Mouse (Mus musculus) retina, embryonic 14.5 days (tissue): ENCODE results near the gene Yaf2.
"Not testable (repeated sequence)": the region's sequence is repeated elsewhere in the genome, so short reads cannot be mapped to it uniquely, and the experiment has no call there.

Experiments used
- DNase-seq: peaks from one replicate; pipeline ENCODE4 v3.0.0-alpha.2; 2015; ENCODE audit warnings: low spot score

Yaf2 gene

DNA sequence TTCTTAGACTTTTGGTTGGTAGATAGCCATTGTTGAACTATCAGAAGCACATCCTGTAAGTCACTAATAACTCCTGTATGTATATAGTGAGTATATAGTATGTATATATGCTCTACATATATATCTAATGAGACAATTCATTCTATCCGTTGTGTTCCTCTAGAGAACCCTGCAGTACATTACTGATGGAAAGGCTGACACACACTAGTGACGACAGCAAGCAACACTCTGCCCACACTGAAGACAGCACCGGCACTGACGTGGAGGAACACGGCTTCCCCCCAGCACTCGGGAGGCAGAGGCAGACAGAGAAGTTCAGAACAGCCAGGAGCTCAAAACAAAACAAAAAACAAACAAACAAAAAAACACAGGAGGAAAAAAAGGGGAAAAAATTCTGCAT, 84.3 kb downstream of the Yaf2 start:
- DNase-seq = no peak

DNA sequence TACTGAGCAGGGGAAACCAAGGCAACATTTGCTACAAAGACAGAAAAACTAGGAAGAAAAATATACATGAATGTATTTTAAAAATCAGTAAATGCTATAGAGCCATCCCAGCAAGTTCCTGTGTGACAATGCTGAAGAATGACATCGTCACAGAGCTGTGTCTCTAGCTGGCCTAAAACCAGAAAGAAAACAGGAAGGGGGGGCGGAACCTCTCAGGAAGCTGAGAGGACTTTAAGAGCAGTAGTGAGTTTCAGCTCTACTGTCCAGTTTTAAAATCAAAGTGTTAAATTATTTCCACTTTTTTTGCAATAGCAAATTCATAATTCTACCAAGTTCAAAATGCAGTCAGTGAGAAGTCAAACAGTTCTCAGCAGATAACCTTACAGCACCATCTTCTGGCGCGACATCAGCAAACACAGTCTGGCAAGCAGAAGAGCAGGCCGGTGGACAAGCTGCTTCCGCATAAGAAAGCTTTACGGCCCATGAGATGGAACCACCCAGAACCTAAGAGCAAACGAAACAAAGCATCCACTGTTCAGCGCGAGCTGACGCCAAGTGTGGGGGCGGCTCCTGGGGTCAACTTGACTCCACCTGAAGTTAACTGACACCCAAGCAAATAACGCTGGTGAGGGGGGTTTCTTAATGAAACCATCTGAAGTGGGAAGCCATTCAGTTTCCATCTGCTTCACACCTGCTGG, 85.0 kb downstream of the Yaf2 start:
- DNase-seq = no peak

DNA sequence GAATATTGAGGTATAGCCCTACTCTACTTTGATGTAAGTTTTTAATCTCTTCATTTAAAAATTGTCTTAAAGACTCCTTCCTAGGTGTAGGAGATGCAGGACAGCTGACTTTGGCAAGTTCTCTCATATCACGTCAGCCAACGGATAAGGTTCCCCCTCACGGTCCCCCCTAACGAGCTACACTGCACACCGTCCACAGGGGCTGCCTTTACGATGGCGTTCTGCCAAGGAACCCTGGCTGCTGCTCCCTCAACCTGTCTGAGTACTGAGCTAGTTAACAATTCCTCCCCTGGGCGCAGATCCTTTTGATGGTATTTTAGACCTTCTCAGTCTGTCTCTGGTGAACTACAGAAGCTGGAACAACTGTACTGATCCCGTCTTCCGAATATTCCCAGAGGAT, 93.5 kb downstream of the Yaf2 start:
- no peak for DNase-seq

DNA sequence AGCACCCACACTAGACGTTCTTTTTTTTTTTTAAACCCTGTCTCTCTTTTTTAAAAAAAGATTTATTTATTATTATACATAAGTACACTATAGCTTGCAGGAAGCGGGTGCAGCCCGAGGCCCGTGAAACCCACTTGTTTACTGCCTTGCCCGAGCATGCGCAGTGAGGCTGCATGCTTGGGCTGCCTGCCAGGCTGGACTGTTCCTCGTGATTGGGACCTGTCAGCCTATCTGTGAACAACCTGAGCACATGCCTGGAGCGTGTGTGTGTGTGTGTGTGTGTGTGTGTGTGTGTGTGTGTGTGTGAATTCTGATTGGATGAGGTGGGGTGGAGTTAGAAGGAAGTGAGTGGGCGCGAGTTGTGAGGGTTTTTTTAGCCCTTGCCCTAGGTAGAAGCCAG, 100.3 kb downstream of the Yaf2 start:
- DNase-seq = not testable (repeated sequence)
